Mouse (Mus musculus) brain, embryonic 14.5 days (tissue): Measurements from ENCODE around the gene Tle2.

Experiments
- CTCF ChIP-seq: fragments of 200-500 bp; IDR thresholded peaks from 2 replicates; pipeline ENCODE4 v1.5.1; 2012; ENCODE audit warnings: inconsistent platforms, mild to moderate bottlenecking, moderate library complexity, borderline replicate concordance; ENCODE audit not compliant: insufficient read depth, insufficient read length; ENCODE audit errors: extremely low read depth
- POLR2A ChIP-seq: fragments of 200-500 bp; IDR thresholded peaks from 2 replicates; pipeline ENCODE4 v1.6.1; 2012; ENCODE audit warnings: mild to moderate bottlenecking, inconsistent platforms, borderline replicate concordance; ENCODE audit not compliant: poor library complexity, insufficient read depth, insufficient read length, severe bottlenecking; ENCODE audit errors: extremely low read depth

- TF ChIP-seq POLR2A (no peak), CTCF (peak; percentile 25; the same call in 1 of the 2 replicates)
These were observed 6.2 kb downstream of the Tle2 start for GRCm38 (mm10) chr10:81580441-81581070.
